Comparison of ENCODE assay signal across 30 mouse cellular contexts in genomic region chr11:76154200-76154599, GRCm38 (mm10).
"Had no signal": no experiment of that assay in that cellular context is flagged by ENCODE, and none has a peak within 500 bp of the region (broad histone marks: within the 10 kb centered on the region; RNA-seq: fewer than 3 reads in every experiment).

No protein-coding gene starts in this region.

- H3K9ac ChIP-seq: limb, embryonic 12.5 days; limb, embryonic 13.5 days; limb, embryonic 15.5 days; liver, embryonic 13.5 days; liver, embryonic 14.5 days; liver, embryonic 15.5 days; liver, postnatal 0 days; lung, embryonic 14.5 days; lung, embryonic 15.5 days; midbrain, embryonic 12.5 days; midbrain, embryonic 13.5 days; midbrain, embryonic 15.5 days had no signal

- ATAC-seq: liver, postnatal 0 days; lung, postnatal 0 days; midbrain, embryonic 13.5 days; midbrain, embryonic 15.5 days; midbrain, embryonic 16.5 days had no signal

- H3K4me2 ChIP-seq: limb, embryonic 12.5 days; limb, embryonic 13.5 days; limb, embryonic 15.5 days; liver, embryonic 11.5 days; liver, embryonic 13.5 days; liver, embryonic 15.5 days; lung, embryonic 14.5 days; lung, embryonic 15.5 days; midbrain, embryonic 11.5 days; midbrain, embryonic 12.5 days; midbrain, embryonic 13.5 days; midbrain, embryonic 15.5 days had no signal

- H3K27me3 ChIP-seq: limb, embryonic 12.5 days; limb, embryonic 13.5 days; limb, embryonic 15.5 days; liver, embryonic 13.5 days; liver, embryonic 15.5 days; lung, embryonic 15.5 days; megakaryocyte, embryonic 14.5 days; midbrain, embryonic 12.5 days; midbrain, embryonic 13.5 days; midbrain, embryonic 15.5 days had no signal

- H3K27ac ChIP-seq: left cerebral cortex, adult 2 months; limb, embryonic 10.5 days; limb, embryonic 12.5 days; limb, embryonic 13.5 days; limb, embryonic 15.5 days; liver, embryonic 13.5 days; liver, embryonic 14.5 days; liver, embryonic 15.5 days; lung, embryonic 15.5 days; macrophage; midbrain, embryonic 10.5 days; midbrain, embryonic 12.5 days; midbrain, embryonic 13.5 days; midbrain, embryonic 15.5 days had no signal

- H3K9me3 ChIP-seq: limb, embryonic 10.5 days; limb, embryonic 12.5 days; limb, embryonic 13.5 days; limb, embryonic 15.5 days; liver, embryonic 13.5 days; liver, embryonic 15.5 days; lung, embryonic 15.5 days; megakaryocyte, embryonic 14.5 days; midbrain, embryonic 10.5 days; midbrain, embryonic 12.5 days; midbrain, embryonic 13.5 days; midbrain, embryonic 15.5 days had no signal

- DNase-seq: left cerebral cortex, postnatal 4 days; liver; liver, embryonic 13.5 days; liver, postnatal 0 days; lung, adult 18-20 months; lung, adult 2 months; lung, embryonic 14.5 days; lung, postnatal 10 days; lung, postnatal 14 days; lung, postnatal 36 days; midbrain, embryonic 14.5 days had no signal

- H3K4me1 ChIP-seq: limb, embryonic 12.5 days; liver, embryonic 15.5 days; midbrain, embryonic 10.5 days; midbrain, embryonic 12.5 days had no signal

- H3K4me3 ChIP-seq: left cerebral cortex, adult 2 months; limb, embryonic 10.5 days; limb, embryonic 12.5 days; limb, embryonic 13.5 days; limb, embryonic 15.5 days; liver, embryonic 13.5 days; liver, embryonic 15.5 days; lung, embryonic 15.5 days; megakaryocyte, embryonic 14.5 days; midbrain, embryonic 10.5 days; midbrain, embryonic 12.5 days; midbrain, embryonic 13.5 days; midbrain, embryonic 15.5 days; myocyte had no signal
